Mouse (Mus musculus) intestine, embryonic 16.5 days (tissue): ENCODE measurements around the gene Scn9a. TPM values are rescaled to one million over a fixed set of nuclear protein-coding genes. Genes with fewer than 3 reads are reported as not detected.

Experiments
- ATAC-seq: fragments of 200-750 bp; cut with Nextera tagmentation; 2 replicates; pipeline ENCODE4 v1.8.0; 2017; ENCODE audit warnings: moderate TSS enrichment, moderate library complexity
- H3K27ac ChIP-seq: fragments of 300-500 bp; sonication (generic); 2 replicates; pipeline ENCODE4 v1.5.1; 2014; ENCODE audit warnings: mild to moderate bottlenecking, low read length
- H3K27me3 ChIP-seq: fragments of 300-500 bp; sonication (generic); replicated peaks from 2 replicates; pipeline ENCODE4 v1.6.1; 2014; ENCODE audit warnings: low read length, control low read depth, mixed read lengths; ENCODE audit not compliant: control insufficient read depth, insufficient read depth
- H3K36me3 ChIP-seq: fragments of 300-500 bp; sonication (generic); 2 replicates; pipeline ENCODE4 v1.6.1; 2014; ENCODE audit warnings: low read length, control low read depth; ENCODE audit not compliant: control insufficient read depth, insufficient read depth
- H3K4me1 ChIP-seq: fragments of 300-500 bp; sonication (generic); 2 replicates; pipeline ENCODE4 v1.6.1; 2014; ENCODE audit warnings: low read length, control low read depth, mixed read lengths; ENCODE audit not compliant: control insufficient read depth, insufficient read depth
- H3K4me2 ChIP-seq: fragments of 300-500 bp; sonication (generic); 2 replicates; pipeline ENCODE4 v1.6.1; 2014; ENCODE audit warnings: low read depth, low read length, control low read depth
- H3K4me3 ChIP-seq: fragments of 300-500 bp; sonication (generic); 2 replicates; pipeline ENCODE4 v1.5.1; 2014; ENCODE audit warnings: mild to moderate bottlenecking, low read length
- H3K9ac ChIP-seq: fragments of 300-500 bp; sonication (generic); 2 replicates; pipeline ENCODE4 v1.6.1; 2014; ENCODE audit warnings: low read depth, low read length
- H3K9me3 ChIP-seq: fragments of 300-500 bp; sonication (generic); 2 replicates; pipeline ENCODE4 v1.6.1; 2016; ENCODE audit warnings: low read length, control low read depth; ENCODE audit not compliant: control insufficient read depth
- WGBS: fragments of 180-500 bp; shearing (Covaris S2); extraction: QIAGEN DNeasy Blood & Tissue Kit; methylation state at CpG from one replicate; pipeline ENCODE4 v1.1.7; 2014; 5-methylcytosine and 5-hydroxymethylcytosine counted together
- polyA plus RNA-seq: library from polyadenylated mRNA; unstranded; fragments of >200 nt; fragmentation: Nextera tagmentation; extraction: Ambion mirVana; gene quantifications from 2 replicates; pipeline ENCODE4 v1.2.1, GENCODE M21; 2015

Scn9a gene
- polyA plus RNA-seq, 1 experiment from 2014 or later: 0.95 TPM

DNA sequence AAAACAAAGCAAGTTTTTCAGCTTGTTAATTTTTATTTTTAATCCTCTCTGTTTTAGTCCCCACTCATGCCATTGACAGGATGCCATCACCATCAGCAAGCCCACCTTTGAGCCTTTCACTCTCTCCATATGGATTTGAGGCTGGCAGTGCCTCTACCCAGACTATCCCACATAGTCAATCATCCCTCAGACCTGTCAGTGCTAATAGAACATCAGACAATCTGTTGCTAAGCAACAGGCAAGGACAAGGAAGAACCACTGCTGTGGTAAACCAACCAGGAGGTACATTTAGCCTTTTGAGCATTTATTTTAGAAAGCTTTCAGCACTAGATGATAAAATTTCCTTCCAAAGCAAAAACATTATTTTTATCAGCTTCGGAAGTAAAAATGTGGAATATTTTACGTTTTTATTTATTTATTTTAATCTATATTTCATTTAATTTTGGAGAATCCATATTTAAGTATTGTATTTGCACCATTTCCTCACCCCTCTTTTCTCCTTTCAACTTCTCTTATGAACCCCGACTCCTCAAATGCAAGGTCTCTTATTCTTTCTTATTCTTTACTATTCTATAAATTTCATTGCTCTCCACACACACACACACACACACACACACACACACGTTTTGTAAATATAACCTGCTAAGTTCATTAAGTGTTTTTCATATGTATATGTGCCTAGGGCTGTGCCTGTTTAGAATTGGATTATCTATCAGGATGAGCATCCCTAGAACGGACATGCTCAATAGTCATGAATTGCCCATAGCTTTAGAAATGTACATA lies 54.5 kb downstream of the Scn9a start:
- no peaks in the 10 kb centered on the region for H3K27me3 ChIP-seq
- no peak overlapping the region for H3K4me2 ChIP-seq
- no peak overlapping the region for H3K27ac ChIP-seq
- ATAC-seq: no peak
- no peaks in the 10 kb centered on the region for H3K9me3 ChIP-seq
- H3K4me1 ChIP-seq: no peaks in the 10 kb centered on the region
- no peak overlapping the region for H3K9ac ChIP-seq
- H3K36me3 ChIP-seq: no peaks in the 10 kb centered on the region
- no peak overlapping the region for H3K4me3 ChIP-seq
- 62% methylated on average over 5 of the region's 5 CpGs for WGBS

DNA sequence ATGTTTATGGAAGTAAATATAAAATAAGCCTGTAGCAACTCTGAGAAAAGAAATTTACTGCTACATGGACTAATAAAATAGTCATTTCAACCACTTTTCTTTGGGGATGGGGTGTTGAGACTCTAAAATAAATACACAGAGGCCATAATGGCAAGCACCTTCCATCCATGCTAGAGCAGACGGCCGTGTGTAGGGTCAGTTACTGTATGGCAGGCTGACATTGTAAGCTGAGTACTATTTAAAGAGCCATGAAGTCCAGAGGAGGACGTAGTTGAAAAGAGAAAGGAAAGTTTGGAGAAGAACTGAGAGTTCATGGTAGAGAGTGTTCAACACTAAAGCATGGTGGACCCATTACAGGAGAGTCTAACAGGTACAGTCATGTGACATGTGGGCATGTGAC lies 86.5 kb downstream of the Scn9a start:
- Histone ChIP-seq H3K4me1 (no peaks in the 10 kb centered on the region), H3K36me3 (no peaks in the 10 kb centered on the region), H3K9ac (no peak overlapping the region), H3K27ac (no peak overlapping the region), H3K4me2 (no peak overlapping the region), H3K27me3 (no peaks in the 10 kb centered on the region), H3K9me3 (no peaks in the 10 kb centered on the region), H3K4me3 (no peak overlapping the region)
- WGBS: 75% methylated on average over 3 of the region's 3 CpGs
- no peak for ATAC-seq

GRCm38 (mm10) chr2:66519966-66520365 lies 114.8 kb downstream of the Scn9a start:
- Histone ChIP-seq H3K4me1 (no peaks in the 10 kb centered on the region), H3K9me3 (no peaks in the 10 kb centered on the region), H3K4me2 (no peak overlapping the region), H3K27ac (no peak overlapping the region), H3K27me3 (no peaks in the 10 kb centered on the region), H3K4me3 (no peak overlapping the region), H3K9ac (no peak overlapping the region), H3K36me3 (no peaks in the 10 kb centered on the region)
- no peak for ATAC-seq
- 69% methylated on average over 3 of the region's 3 CpGs for WGBS

DNA sequence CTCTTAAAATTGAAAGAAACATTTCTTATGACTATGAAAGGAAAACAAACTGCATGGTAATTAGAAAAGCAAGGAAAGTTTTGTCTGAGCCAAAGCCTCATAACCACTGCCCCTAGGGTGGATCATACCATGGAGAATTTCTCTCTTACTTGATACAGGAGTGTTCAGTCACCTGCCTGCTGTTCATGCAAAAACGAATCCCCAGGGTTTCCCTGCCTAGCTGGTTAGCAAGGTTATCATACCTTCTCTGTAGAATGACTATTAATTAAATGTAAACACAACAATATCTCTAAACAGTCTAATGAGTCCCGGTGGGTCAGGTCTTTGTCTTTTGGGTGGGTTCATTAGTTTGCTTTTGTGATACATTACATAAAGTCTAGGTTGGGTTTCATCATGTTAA lies 123.3 kb downstream of the Scn9a start:
- Histone ChIP-seq H3K27me3 (no peaks in the 10 kb centered on the region), H3K4me2 (no peak overlapping the region), H3K36me3 (no peaks in the 10 kb centered on the region), H3K27ac (no peak overlapping the region), H3K9ac (no peak overlapping the region), H3K4me3 (no peak overlapping the region), H3K4me1 (no peaks in the 10 kb centered on the region), H3K9me3 (no peaks in the 10 kb centered on the region)
- whole genome bisulfite sequencing: 71% methylated on average over 2 of the region's 2 CpGs
- no peak for ATAC-seq

DNA sequence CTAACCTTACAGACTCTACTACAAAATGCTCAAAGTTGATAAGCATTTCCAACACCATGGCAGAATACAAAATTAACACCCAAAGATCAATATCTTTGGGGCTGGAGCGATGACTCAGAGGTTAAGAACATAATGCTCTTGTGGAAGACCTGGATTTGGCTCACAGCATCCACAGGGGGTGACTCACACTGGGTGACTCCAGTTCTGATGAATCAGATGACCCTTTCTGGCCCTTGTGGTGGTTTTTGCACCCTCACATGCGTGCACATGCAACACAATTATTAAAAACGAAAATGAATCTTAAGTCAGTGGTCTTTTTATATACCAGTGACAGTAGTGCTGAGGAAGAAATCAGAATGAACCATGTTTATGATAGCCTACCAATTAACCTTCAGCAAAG lies 126.7 kb downstream of the Scn9a start:
- H3K4me3 ChIP-seq: no peak overlapping the region
- H3K36me3 ChIP-seq: no peaks in the 10 kb centered on the region
- H3K27ac ChIP-seq: no peak overlapping the region
- 77% methylated on average over 3 of the region's 3 CpGs for WGBS
- H3K9ac ChIP-seq: no peak overlapping the region
- no peak for ATAC-seq
- no peaks in the 10 kb centered on the region for H3K9me3 ChIP-seq
- H3K4me2 ChIP-seq: no peak overlapping the region
- H3K4me1 ChIP-seq: no peaks in the 10 kb centered on the region
- no peaks in the 10 kb centered on the region for H3K27me3 ChIP-seq

- Histone ChIP-seq H3K4me1 (no peaks in the 10 kb centered on the region), H3K27me3 (no peaks in the 10 kb centered on the region), H3K9ac (no peak overlapping the region), H3K36me3 (no peaks in the 10 kb centered on the region), H3K4me3 (no peak overlapping the region), H3K9me3 (no peaks in the 10 kb centered on the region), H3K27ac (no peak overlapping the region), H3K4me2 (no peak overlapping the region)
- ATAC-seq: no peak
- 93% methylated on average over 1 of the region's 1 CpGs for whole genome bisulfite sequencing
Observed at GRCm38 (mm10) chr2:66507616-66508015, 127.1 kb downstream of the Scn9a start.

DNA sequence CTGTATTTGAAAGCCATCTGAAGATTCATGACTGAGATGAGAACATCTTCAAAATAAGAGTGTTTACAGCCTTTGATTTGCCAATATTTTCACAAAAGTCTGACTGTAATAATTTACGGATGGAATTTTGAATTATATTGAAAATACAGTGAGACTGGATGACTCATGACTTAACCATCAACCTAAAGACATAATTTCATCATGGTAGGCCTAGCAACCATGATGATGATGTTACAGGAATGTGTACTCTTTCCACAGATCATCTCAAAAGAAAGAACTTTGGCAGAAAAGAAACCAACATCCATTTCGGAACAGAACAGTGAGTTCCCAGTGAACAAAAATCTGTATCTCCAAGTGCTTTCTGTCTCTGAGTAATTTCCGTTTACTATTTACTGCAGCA lies 132.6 kb downstream of the Scn9a start:
- ATAC-seq: no peak
- Histone ChIP-seq H3K4me2 (no peak overlapping the region), H3K27me3 (no peaks in the 10 kb centered on the region), H3K9me3 (no peaks in the 10 kb centered on the region), H3K27ac (no peak overlapping the region), H3K4me3 (no peak overlapping the region), H3K36me3 (no peaks in the 10 kb centered on the region), H3K9ac (no peak overlapping the region), H3K4me1 (no peaks in the 10 kb centered on the region)
- WGBS: 87% methylated on average over 3 of the region's 3 CpGs

GRCm38 (mm10) chr2:66494556-66494955 lies 140.2 kb downstream of the Scn9a start:
- H3K4me2 ChIP-seq: no peak overlapping the region
- no peaks in the 10 kb centered on the region for H3K4me1 ChIP-seq
- no peak for ATAC-seq
- H3K4me3 ChIP-seq: no peak overlapping the region
- WGBS: 81% methylated on average over 8 of the region's 8 CpGs
- H3K27me3 ChIP-seq: no peaks in the 10 kb centered on the region
- no peak overlapping the region for H3K9ac ChIP-seq
- H3K27ac ChIP-seq: no peak overlapping the region
- no peaks in the 10 kb centered on the region for H3K36me3 ChIP-seq
- no peaks in the 10 kb centered on the region for H3K9me3 ChIP-seq

DNA sequence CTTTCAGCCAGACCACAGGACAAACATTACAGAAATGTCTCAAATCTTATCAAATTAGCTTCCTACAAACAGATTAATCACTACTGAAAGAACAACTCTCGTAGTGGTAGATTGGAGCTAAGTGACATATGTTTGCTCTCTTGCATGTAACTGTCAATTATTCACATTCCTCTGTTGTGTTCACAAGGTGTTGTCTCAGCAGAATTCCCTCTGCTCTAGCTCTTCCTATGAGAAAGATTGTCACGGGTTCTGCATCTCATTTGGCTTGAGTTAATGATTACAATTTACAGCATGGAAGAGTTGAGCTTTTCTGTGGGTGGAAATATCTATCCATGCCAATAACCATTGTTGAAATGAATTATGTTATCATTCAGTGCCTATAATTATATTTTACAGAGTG lies 156.4 kb downstream of the Scn9a start:
- peak; percentile 71; the same call in 1 of the 2 replicates for ATAC-seq
- no peaks in the 10 kb centered on the region for H3K36me3 ChIP-seq
- no peaks in the 10 kb centered on the region for H3K27me3 ChIP-seq
- H3K27ac ChIP-seq: no peak overlapping the region
- 60% methylated on average over 2 of the region's 2 CpGs for WGBS
- no peaks in the 10 kb centered on the region for H3K9me3 ChIP-seq
- H3K9ac ChIP-seq: no peak overlapping the region
- no peak overlapping the region for H3K4me3 ChIP-seq
- H3K4me2 ChIP-seq: no peak overlapping the region
- no peaks in the 10 kb centered on the region for H3K4me1 ChIP-seq
